Mouse (Mus musculus) testis, adult 2 months (tissue): ENCODE measurements at regions not wholly inside any gene's neighbourhood (a gene's known extent, or its start where the extent isn't known, plus 50 kb on each side); places are given as distances from the start of the nearest gene placed in this dataset.

Experiments
- H3K27ac ChIP-seq: fragments of 200-500 bp; 2 replicates; pipeline ENCODE4 v1.5.1; 2012; ENCODE audit warnings: low read depth, low read length; ENCODE audit not compliant: control insufficient read depth, insufficient read depth
- H3K27me3 ChIP-seq: fragments of 200-500 bp; 2 replicates; pipeline ENCODE4 v1.6.1; 2012; ENCODE audit warnings: mild to moderate bottlenecking, low read length, moderate library complexity; ENCODE audit not compliant: control insufficient read depth, insufficient read depth
- H3K36me3 ChIP-seq: fragments of 200-500 bp; 2 replicates; pipeline ENCODE4 v1.6.1; 2012; ENCODE audit warnings: mild to moderate bottlenecking, low read length; ENCODE audit not compliant: control insufficient read depth, insufficient read depth
- H3K4me1 ChIP-seq: fragments of 200-500 bp; 2 replicates; pipeline ENCODE4 v1.6.1; 2012; ENCODE audit warnings: low read length; ENCODE audit not compliant: control insufficient read depth, insufficient read depth
- H3K4me3 ChIP-seq: fragments of 200-500 bp; 2 replicates; pipeline ENCODE4 v1.5.1; 2012; ENCODE audit warnings: low read depth, mild to moderate bottlenecking, low read length, moderate library complexity, mixed read lengths; ENCODE audit not compliant: control insufficient read depth
- CTCF ChIP-seq: fragments of 200-500 bp; IDR thresholded peaks from 2 replicates; pipeline ENCODE4 v1.5.1; 2012; ENCODE audit warnings: low read depth, mild to moderate bottlenecking, inconsistent platforms, low read length, moderate library complexity; ENCODE audit not compliant: control insufficient read depth, insufficient read depth, insufficient replicate concordance
- POLR2A ChIP-seq: fragments of 200-500 bp; IDR thresholded peaks from 2 replicates; pipeline ENCODE4 v1.6.1; 2012; ENCODE audit warnings: low read depth, mild to moderate bottlenecking, inconsistent platforms, low read length, moderate library complexity; ENCODE audit not compliant: control insufficient read depth

GRCm38 (mm10) chr6:67178101-67178500, 59.9 kb upstream of the Serbp1 start:
- Histone ChIP-seq H3K4me1 (no peaks in the 10 kb centered on the region), H3K36me3 (no peaks in the 10 kb centered on the region), H3K4me3 (no peak overlapping the region), H3K27ac (no peak overlapping the region), H3K27me3 (no peaks in the 10 kb centered on the region)
- TF ChIP-seq POLR2A (no peak), CTCF (no peak)

GRCm38 (mm10) chr6:67170674-67170946, 67.4 kb upstream of the Serbp1 start:
- H3K27ac ChIP-seq, result no peak overlapping the region
- TF ChIP-seq POLR2A, result no peak
- H3K4me3 ChIP-seq, result no peak overlapping the region
- H3K36me3 ChIP-seq, result no peaks in the 10 kb centered on the region
- H3K4me1 ChIP-seq, result no peaks in the 10 kb centered on the region
- H3K27me3 ChIP-seq, result no peaks in the 10 kb centered on the region

GRCm38 (mm10) chr6:67169873-67170673, 67.9 kb upstream of the Serbp1 start:
- TF ChIP-seq POLR2A (no peak), CTCF (peak; percentile 26; the same call in 1 of the 2 replicates)
- Histone ChIP-seq H3K27ac (no peak overlapping the region), H3K27me3 (no peaks in the 10 kb centered on the region), H3K4me3 (no peak overlapping the region), H3K36me3 (no peaks in the 10 kb centered on the region), H3K4me1 (no peaks in the 10 kb centered on the region)

GRCm38 (mm10) chr6:67168803-67169202, 69.2 kb upstream of the Serbp1 start:
- H3K27ac ChIP-seq, result no peak overlapping the region

GRCm38 (mm10) chr6:67168031-67168777, 69.8 kb upstream of the Serbp1 start:
- no peak for TF ChIP-seq POLR2A
- no peak for TF ChIP-seq CTCF
- H3K36me3 ChIP-seq, result no peaks in the 10 kb centered on the region
- H3K4me3 ChIP-seq, result peak overlapping the region; percentile 23; the same call in 1 of the 2 replicates
- no peak overlapping the region for H3K27ac ChIP-seq
- H3K4me1 ChIP-seq, result no peaks in the 10 kb centered on the region
- no peaks in the 10 kb centered on the region for H3K27me3 ChIP-seq

More at GRCm38 (mm10) chr6:67168803-67169202, 69.2 kb upstream of the Serbp1 start:
- Histone ChIP-seq H3K36me3 (no peaks in the 10 kb centered on the region), H3K4me3 (no peak overlapping the region; the same call in 1 of the 2 replicates), H3K4me1 (no peaks in the 10 kb centered on the region), H3K27me3 (no peaks in the 10 kb centered on the region)
- no peak for TF ChIP-seq POLR2A
- no peak for TF ChIP-seq CTCF

- TF ChIP-seq POLR2A (no peak), CTCF (no peak)
- no peaks in the 10 kb centered on the region for H3K4me1 ChIP-seq
- H3K27me3 ChIP-seq, result no peaks in the 10 kb centered on the region
Observed at GRCm38 (mm10) chr6:67165091-67165490, 72.9 kb upstream of the Serbp1 start.

GRCm38 (mm10) chr6:67163947-67164346, 74.0 kb upstream of the Serbp1 start:
- Histone ChIP-seq H3K4me1 (no peaks in the 10 kb centered on the region), H3K27me3 (no peaks in the 10 kb centered on the region), H3K4me3 (no peak overlapping the region), H3K36me3 (no peaks in the 10 kb centered on the region), H3K27ac (no peak overlapping the region)
- TF ChIP-seq CTCF, result no peak
- TF ChIP-seq POLR2A, result no peak

More at GRCm38 (mm10) chr6:67165091-67165490, 72.9 kb upstream of the Serbp1 start:
- no peak overlapping the region for H3K27ac ChIP-seq
- no peak overlapping the region for H3K4me3 ChIP-seq
- no peaks in the 10 kb centered on the region for H3K36me3 ChIP-seq

GRCm38 (mm10) chr6:67162814-67163213, 75.2 kb upstream of the Serbp1 start:
- H3K27ac ChIP-seq, result no peak overlapping the region

More at GRCm38 (mm10) chr6:67162814-67163213, 75.2 kb upstream of the Serbp1 start:
- no peaks in the 10 kb centered on the region for H3K4me1 ChIP-seq
- H3K4me3 ChIP-seq, result no peak overlapping the region
- H3K36me3 ChIP-seq, result no peaks in the 10 kb centered on the region
- TF ChIP-seq CTCF (no peak), POLR2A (no peak)
- H3K27me3 ChIP-seq, result no peaks in the 10 kb centered on the region
